Mouse (Mus musculus) spleen, adult 2 months (tissue): ENCODE measurements at regions not wholly inside any gene's neighbourhood (a gene's known extent, or its start where the extent isn't known, plus 50 kb on each side); places are given as distances from the start of the nearest gene placed in this dataset.

Experiments
- CTCF ChIP-seq: fragments of 200-500 bp; IDR thresholded peaks from 2 replicates; pipeline ENCODE4 v1.5.1; 2011; ENCODE audit warnings: mild to moderate bottlenecking, inconsistent platforms; ENCODE audit not compliant: insufficient read depth, insufficient read length, insufficient replicate concordance; ENCODE audit errors: extremely low read depth
- POLR2A ChIP-seq: fragments of 200-500 bp; IDR thresholded peaks from 2 replicates; pipeline ENCODE4 v1.6.1; 2011; ENCODE audit warnings: low read depth, low read length, inconsistent platforms

DNA sequence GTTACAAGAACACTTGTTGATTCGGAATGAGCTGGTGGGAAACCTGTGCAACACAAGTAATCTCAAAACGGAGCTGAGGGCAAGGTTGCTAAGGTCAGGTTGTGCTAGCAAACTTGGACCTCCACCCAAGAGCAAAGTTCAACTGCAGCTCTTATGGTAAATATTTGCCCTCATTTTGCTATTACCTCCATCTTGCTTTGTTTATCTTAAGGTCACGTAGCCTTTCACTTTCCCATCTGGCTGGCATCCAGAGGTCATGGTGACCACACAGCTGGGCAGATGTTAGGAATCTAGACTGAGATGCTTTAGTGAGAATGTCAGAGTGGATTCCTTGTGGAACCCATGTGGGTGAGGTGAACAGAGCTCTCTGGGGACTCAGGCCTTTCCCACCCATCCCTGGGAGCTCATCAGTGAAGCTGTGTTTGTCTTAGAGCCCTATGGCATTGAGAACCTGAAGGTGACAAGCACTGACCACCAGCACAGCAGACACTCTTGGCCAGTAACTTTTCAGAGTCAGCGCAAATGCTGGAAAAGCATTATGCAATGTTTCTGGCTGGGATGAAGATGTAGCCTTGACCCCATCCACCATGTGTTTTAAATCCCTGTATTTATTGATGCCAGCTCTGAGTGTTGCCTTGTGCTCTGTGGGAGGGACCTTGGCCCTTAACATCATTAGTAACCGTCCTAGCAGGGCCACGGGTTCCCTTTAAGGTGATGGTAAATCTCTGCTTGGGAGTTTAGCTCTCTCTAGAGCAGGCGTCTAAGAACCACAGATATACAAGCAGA lies 131.4 kb downstream of the Cxcl12 start:
- TF ChIP-seq CTCF, result no peak
- TF ChIP-seq POLR2A, result no peak
